Mouse (Mus musculus) forebrain, embryonic 11.5 days (tissue): ENCODE data around the gene Olfr653. TPM values are rescaled to one million over a fixed set of nuclear protein-coding genes. Genes with fewer than 3 reads are reported as not detected.

Experiments
- ATAC-seq: fragments of 200-750 bp; cut with Nextera tagmentation; replicated peaks from 2 replicates; pipeline ENCODE4 v1.8.0; 2017; ENCODE audit warnings: moderate TSS enrichment; ENCODE audit not compliant: low FRiP score
- DNase-seq: peaks from one replicate; pipeline ENCODE4 v3.0.0-alpha.2; 2017; ENCODE audit warnings: low spot score
- H3K27ac ChIP-seq: fragments of 300-500 bp; sonication (generic); 2 replicates; pipeline ENCODE4 v1.5.1; 2014; ENCODE audit warnings: low read depth, low read length
- H3K27me3 ChIP-seq: fragments of 300-500 bp; sonication (generic); 2 replicates; pipeline ENCODE4 v1.6.1; 2014; ENCODE audit warnings: mild to moderate bottlenecking, low read length, mixed read lengths; ENCODE audit not compliant: control insufficient read depth, insufficient read depth
- H3K36me3 ChIP-seq: fragments of 300-500 bp; sonication (generic); 2 replicates; pipeline ENCODE4 v1.6.1; 2014; ENCODE audit warnings: mild to moderate bottlenecking, low read length, moderate library complexity, mixed read lengths; ENCODE audit not compliant: control insufficient read depth, insufficient read depth
- H3K4me1 ChIP-seq: fragments of 300-500 bp; sonication (generic); replicated peaks from 2 replicates; pipeline ENCODE4 v1.6.1; 2014; ENCODE audit warnings: low read length, mixed read lengths; ENCODE audit not compliant: control insufficient read depth, insufficient read depth
- H3K4me2 ChIP-seq: fragments of 300-500 bp; sonication (generic); 2 replicates; pipeline ENCODE4 v1.6.1; 2014; ENCODE audit warnings: low read depth, mild to moderate bottlenecking, low read length, moderate library complexity, mixed read lengths; ENCODE audit not compliant: severe bottlenecking
- H3K4me3 ChIP-seq: fragments of 300-500 bp; sonication (generic); 2 replicates; pipeline ENCODE4 v1.5.1; 2014; ENCODE audit warnings: low read depth, low read length
- H3K9ac ChIP-seq: fragments of 300-500 bp; sonication (generic); 2 replicates; pipeline ENCODE4 v1.6.1; 2014; ENCODE audit warnings: low read length
- H3K9me3 ChIP-seq: fragments of 300-500 bp; sonication (generic); 2 replicates; pipeline ENCODE4 v1.6.1; 2016; ENCODE audit warnings: low read length, mixed read lengths; ENCODE audit not compliant: control insufficient read depth
- WGBS: fragments of 180-500 bp; shearing (Covaris S2); extraction: QIAGEN DNeasy Blood & Tissue Kit; methylation state at CpG from one replicate; pipeline ENCODE4 v1.1.7; 2014; 5-methylcytosine and 5-hydroxymethylcytosine counted together
- polyA plus RNA-seq: library from polyadenylated mRNA; unstranded; fragments of >200 nt; fragmentation: Nextera tagmentation; extraction: Ambion mirVana; gene quantifications from 2 replicates; pipeline ENCODE4 v1.2.1, GENCODE M21; 2014

Gene Olfr653
- polyA plus RNA-seq, 1 experiment from 2014 or later: not detected

DNA sequence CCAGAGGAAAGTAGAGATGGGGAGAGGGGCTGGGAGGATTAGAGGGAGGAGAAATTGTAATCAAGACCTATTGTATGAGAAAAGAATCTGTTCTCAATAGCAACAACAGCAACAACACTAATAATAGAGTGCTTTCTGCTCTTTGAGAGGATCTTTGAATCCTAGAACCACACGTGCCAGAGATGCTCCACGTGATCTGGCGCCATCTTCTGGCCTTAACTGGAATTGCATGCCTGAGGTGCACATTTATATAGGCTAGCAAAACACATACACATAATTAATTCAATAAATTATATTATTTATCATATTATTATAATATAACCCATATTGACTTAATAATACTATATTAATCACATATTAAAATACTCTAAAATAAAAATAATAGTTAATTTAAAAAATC, 26.1 kb downstream of the Olfr653 start:
- 3% methylated on average over 3 of the region's 3 CpGs for WGBS
- no peaks in the 10 kb centered on the region for H3K9me3 ChIP-seq
- H3K27ac ChIP-seq: no peak overlapping the region
- H3K36me3 ChIP-seq: no peaks in the 10 kb centered on the region
- ATAC-seq: peak; percentile 60; the same call in 1 of the 2 replicates
- H3K4me1 ChIP-seq: no peaks in the 10 kb centered on the region
- no peaks in the 10 kb centered on the region for H3K27me3 ChIP-seq
- no peak overlapping the region for H3K4me2 ChIP-seq
- H3K9ac ChIP-seq: no peak overlapping the region
- peak; percentile 59 for DNase-seq
- H3K4me3 ChIP-seq: no peak overlapping the region

DNA sequence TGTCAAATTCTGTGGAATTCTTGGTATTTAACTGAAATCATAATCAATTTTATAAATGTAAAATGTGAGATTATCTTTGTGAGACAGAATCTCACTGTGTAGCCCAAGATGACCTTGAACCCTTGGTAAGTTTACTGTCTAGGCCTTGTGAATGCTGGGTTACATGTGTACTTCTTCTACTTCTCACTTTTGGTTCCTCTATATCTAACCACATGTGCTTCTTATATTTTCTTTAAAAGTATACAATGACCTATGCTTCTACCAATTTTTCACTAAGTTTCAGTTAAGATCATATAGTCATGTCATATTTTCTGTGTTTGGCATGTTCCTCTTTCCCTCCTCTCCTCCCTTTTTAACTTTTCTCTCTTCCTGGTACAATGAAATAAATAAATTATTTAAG, 27.6 kb downstream of the Olfr653 start:
- ATAC-seq (no peak), DNase-seq (no peak)

GRCm38 (mm10) chr7:104613655-104614054, 36.5 kb downstream of the Olfr653 start, which contains the start of gene Olfr656:
Gene Olfr656, plus strand, starts transcription at chr7:104613955.
- H3K4me1 ChIP-seq: no peaks in the 10 kb centered on the region
- H3K9ac ChIP-seq: no peak within 1 kb of the TSS
- H3K4me2 ChIP-seq: no peak within 1 kb of the TSS
- no peaks in the 10 kb centered on the region for H3K27me3 ChIP-seq
- 77% methylated on average over 4 of the region's 4 CpGs for WGBS
- H3K27ac ChIP-seq: no peak within 1 kb of the TSS
- no peak within 1 kb of the TSS for H3K4me3 ChIP-seq
- no peaks in the 10 kb centered on the region for H3K36me3 ChIP-seq
- no peak for DNase-seq
- H3K9me3 ChIP-seq: no peaks in the 10 kb centered on the region
- ATAC-seq: no peak

More for the DNA sequence above, 27.6 kb downstream of the Olfr653 start:
- Histone ChIP-seq H3K36me3 (no peaks in the 10 kb centered on the region), H3K9ac (no peak overlapping the region), H3K4me2 (no peak overlapping the region), H3K9me3 (no peaks in the 10 kb centered on the region), H3K4me1 (no peaks in the 10 kb centered on the region), H3K27me3 (no peaks in the 10 kb centered on the region), H3K4me3 (no peak overlapping the region), H3K27ac (no peak overlapping the region)

DNA sequence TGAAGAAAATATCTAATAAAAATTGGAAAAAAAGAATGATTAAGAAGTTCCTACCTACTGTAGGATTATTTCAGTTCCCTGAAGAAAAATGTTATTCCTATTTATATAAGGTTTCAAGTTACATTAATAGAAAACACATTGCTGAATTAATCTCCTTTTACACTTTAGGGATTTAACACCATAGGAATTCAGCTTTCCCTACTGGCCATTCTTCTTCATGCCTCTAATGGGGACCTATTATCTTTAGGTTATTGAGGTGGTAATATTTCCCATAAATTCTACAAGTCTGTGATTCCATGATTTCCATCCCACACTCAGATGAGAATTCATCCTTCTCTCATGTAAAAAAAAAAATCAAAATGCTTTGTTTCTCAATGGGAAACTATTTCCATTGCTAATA, 47.4 kb downstream of the Olfr653 start, which contains the start of gene Olfr657:
Olfr657 (plus strand) TSS at position 301 of the 400 bp plus-strand sequence.
- no peaks in the 10 kb centered on the region for H3K36me3 ChIP-seq
- ATAC-seq: no peak
- no peak within 1 kb of the TSS for H3K9ac ChIP-seq
- no peak within 1 kb of the TSS for H3K4me3 ChIP-seq
- H3K4me2 ChIP-seq: no peak within 1 kb of the TSS
- no peaks in the 10 kb centered on the region for H3K27me3 ChIP-seq
- no peaks in the 10 kb centered on the region for H3K9me3 ChIP-seq
- no peaks in the 10 kb centered on the region for H3K4me1 ChIP-seq
- no peak within 1 kb of the TSS for H3K27ac ChIP-seq
- DNase-seq: no peak

Other genes starting within 250 kb of the Olfr653 start
- not detected in 2 replicates for gene Trim34b, start 247.8 kb upstream of the Olfr653 start, polyA plus RNA-seq
- gene Trim12c, start 224.0 kb upstream of the Olfr653 start, polyA plus RNA-seq: 0.69 and 0.75 TPM in 2 replicates
- gene Trim30b, start 207.4 kb upstream of the Olfr653 start, polyA plus RNA-seq: not detected in 2 replicates
- gene Trim30c, start 176.5 kb upstream of the Olfr653 start, polyA plus RNA-seq: 0.16 TPM in 1 of 2 replicates, not detected in the other
- gene Trim30a, start 112.1 kb upstream of the Olfr653 start, polyA plus RNA-seq: 0.33 and 0.45 TPM in 2 replicates
- 0.08 TPM in 1 of 2 replicates, not detected in the other for gene Trim30d, start 69.5 kb upstream of the Olfr653 start, polyA plus RNA-seq
- not detected in 2 replicates for gene Olfr651, start 27.2 kb upstream of the Olfr653 start, polyA plus RNA-seq
- gene Olfr652, start 16.4 kb upstream of the Olfr653 start, polyA plus RNA-seq: not detected in 2 replicates
- gene Olfr654, start 9.7 kb downstream of the Olfr653 start, polyA plus RNA-seq: not detected in 2 replicates
- not detected in 2 replicates for gene Olfr655, start 24.5 kb downstream of the Olfr653 start, polyA plus RNA-seq
- gene Olfr656, start 36.6 kb downstream of the Olfr653 start, polyA plus RNA-seq: not detected in 2 replicates
- not detected in 2 replicates for gene Olfr657, start 47.5 kb downstream of the Olfr653 start, polyA plus RNA-seq
- gene Olfr658, start 70.0 kb downstream of the Olfr653 start, polyA plus RNA-seq: not detected in 2 replicates
- not detected in 2 replicates for gene Olfr659, start 89.4 kb downstream of the Olfr653 start, polyA plus RNA-seq
- not detected in 2 replicates for gene Olfr661, start 109.2 kb downstream of the Olfr653 start, polyA plus RNA-seq
- not detected in 2 replicates for gene Usp17le, start 200.2 kb downstream of the Olfr653 start, polyA plus RNA-seq